Mouse (Mus musculus) limb, embryonic 14.5 days (tissue): ENCODE results near the gene Gm47969. TPM values are rescaled to one million over a fixed set of nuclear protein-coding genes. Genes with fewer than 3 reads are reported as not detected.
"Not testable (repeated sequence)": the region's sequence is repeated elsewhere in the genome, so short reads cannot be mapped to it uniquely, and the experiment has no call there.

ENCODE experiments used
- ATAC-seq: fragments of 200-750 bp; cut with Nextera tagmentation; 2 replicates; pipeline ENCODE4 v1.8.0; 2017; ENCODE audit warnings: low read depth, moderate number of reproducible peaks, moderate TSS enrichment; ENCODE audit not compliant: low FRiP score
- DNase-seq: peaks from one replicate; pipeline ENCODE4 v3.0.0-alpha.2; 2015; ENCODE audit warnings: low spot score
- H3K27ac ChIP-seq: fragments of 300-500 bp; sonication (generic); replicated peaks from 2 replicates; pipeline ENCODE4 v1.5.1; 2014; ENCODE audit warnings: low read depth, mild to moderate bottlenecking, low read length, moderate library complexity, mixed read lengths
- H3K27me3 ChIP-seq: fragments of 300-500 bp; sonication (generic); 2 replicates; pipeline ENCODE4 v1.6.1; 2014; ENCODE audit warnings: low read length, mixed read lengths; ENCODE audit not compliant: control insufficient read depth, insufficient read depth
- H3K36me3 ChIP-seq: fragments of 300-500 bp; sonication (generic); 2 replicates; pipeline ENCODE4 v1.6.1; 2014; ENCODE audit warnings: mild to moderate bottlenecking, low read length, moderate library complexity, mixed read lengths; ENCODE audit not compliant: control insufficient read depth, insufficient read depth
- H3K4me1 ChIP-seq: fragments of 300-500 bp; sonication (generic); 2 replicates; pipeline ENCODE4 v1.6.1; 2014; ENCODE audit warnings: antibody characterized with exemption, low read length, mixed read lengths; ENCODE audit not compliant: control insufficient read depth, insufficient read depth
- H3K4me2 ChIP-seq: fragments of 300-500 bp; sonication (generic); replicated peaks from 2 replicates; pipeline ENCODE4 v1.6.1; 2014; ENCODE audit warnings: low read depth, mild to moderate bottlenecking, low read length, moderate library complexity; ENCODE audit not compliant: severe bottlenecking
- H3K4me3 ChIP-seq: fragments of 300-500 bp; sonication (generic); replicated peaks from 2 replicates; pipeline ENCODE4 v1.5.1; 2014; ENCODE audit warnings: low read length
- H3K9ac ChIP-seq: fragments of 300-500 bp; sonication (generic); 2 replicates; pipeline ENCODE4 v1.6.1; 2014; ENCODE audit warnings: mild to moderate bottlenecking, low read depth, low read length, moderate library complexity; ENCODE audit not compliant: severe bottlenecking
- H3K9me3 ChIP-seq: fragments of 300-500 bp; sonication (generic); 2 replicates; pipeline ENCODE4 v1.6.1; 2016; ENCODE audit warnings: low read length; ENCODE audit not compliant: control insufficient read depth
- POLR2A ChIP-seq: fragments of 200-500 bp; IDR thresholded peaks from 2 replicates; pipeline ENCODE4 v1.8.0; 2012; ENCODE audit warnings: inconsistent platforms, mild to moderate bottlenecking, moderate library complexity, borderline replicate concordance; ENCODE audit not compliant: insufficient read depth, insufficient read length; ENCODE audit errors: extremely low read depth
- WGBS: fragments of 180-500 bp; shearing (Covaris S2); extraction: QIAGEN DNeasy Blood & Tissue Kit; methylation state at CpG from one replicate; pipeline ENCODE4 v1.1.7; 2014; 5-methylcytosine and 5-hydroxymethylcytosine counted together
- polyA plus RNA-seq, 2 experiments: library from polyadenylated mRNA; depleted of rRNA in 1 of 2; stranded (reverse) in 1 of 2; unstranded in 1 of 2; fragments of >200 nt; fragmentation: Nextera tagmentation in 1 of 2; extraction: Ambion mirVana in 1 of 2; gene quantifications; 2 replicates each; pipeline versions ENCODE4 v1.2.1 to v1.2.3; 2012 to 2014

Gm47969 gene
- polyA plus RNA-seq (2012; rRNA removed) (not detected in 2 replicates), polyA plus RNA-seq (2014; fragmentation: Nextera tagmentation; extraction: Ambion mirVana) (not detected in 2 replicates)

- DNase-seq = no peak
- 78% methylated on average over 5 of the region's 5 CpGs for WGBS
- no peaks in the 10 kb centered on the region for H3K36me3 ChIP-seq
- TF ChIP-seq POLR2A = no peak
- ATAC-seq = no peak
- H3K27ac ChIP-seq = no peak within 1 kb of the TSS
- no peaks in the 10 kb centered on the region for H3K9me3 ChIP-seq
- H3K4me1 ChIP-seq = no peaks in the 10 kb centered on the region
- no peak within 1 kb of the TSS for H3K9ac ChIP-seq
- H3K27me3 ChIP-seq = no peaks in the 10 kb centered on the region
- H3K4me2 ChIP-seq = no peak within 1 kb of the TSS
- H3K4me3 ChIP-seq = no peak within 1 kb of the TSS
These were observed at the start of gene Gm47969 for GRCm38 (mm10) chr1:83044882-83045427. TSS of gene Gm47969 (plus strand) at chr1:83044932.

GRCm38 (mm10) chr1:83000306-83000705 is 44.4 kb upstream of the Gm47969 start, which contains the start of gene Gm47959:
TSS of gene Gm47959 (plus strand) at chr1:83000548.
- not testable (repeated sequence) for H3K4me2 ChIP-seq, H3K9me3 ChIP-seq, H3K27me3 ChIP-seq, DNase-seq, H3K9ac ChIP-seq, ATAC-seq, H3K4me1 ChIP-seq, H3K27ac ChIP-seq, H3K4me3 ChIP-seq, H3K36me3 ChIP-seq
- WGBS = 92% methylated on average over 8 of the region's 9 CpGs

GRCm38 (mm10) chr1:83006218-83007179 is 38.2 kb upstream of the Gm47969 start:
- Histone ChIP-seq H3K9ac (no peak overlapping the region), H3K4me3 (no peak overlapping the region), H3K4me1 (no peaks in the 10 kb centered on the region), H3K27me3 (no peaks in the 10 kb centered on the region), H3K36me3 (no peaks in the 10 kb centered on the region), H3K9me3 (no peaks in the 10 kb centered on the region), H3K4me2 (no peak overlapping the region), H3K27ac (no peak overlapping the region)
- ATAC-seq = no peak
- WGBS = 73% methylated on average over 8 of the region's 8 CpGs
- no peak for TF ChIP-seq POLR2A
- no peak for DNase-seq

- Histone ChIP-seq H3K36me3 (no peaks in the 10 kb centered on the region), H3K4me3 (no peak overlapping the region), H3K9ac (no peak overlapping the region), H3K4me2 (no peak overlapping the region), H3K27ac (no peak overlapping the region), H3K4me1 (no peaks in the 10 kb centered on the region), H3K9me3 (no peaks in the 10 kb centered on the region), H3K27me3 (no peaks in the 10 kb centered on the region)
- WGBS = 66% methylated on average over 6 of the region's 6 CpGs
- no peak for TF ChIP-seq POLR2A
- DNase-seq (no peak), ATAC-seq (no peak)
These were observed 37.3 kb upstream of the Gm47969 start for GRCm38 (mm10) chr1:83007471-83007870.

- Histone ChIP-seq H3K9ac (no peak overlapping the region), H3K4me2 (no peak overlapping the region), H3K27ac (no peak overlapping the region), H3K27me3 (no peaks in the 10 kb centered on the region), H3K4me3 (no peak overlapping the region), H3K4me1 (no peaks in the 10 kb centered on the region), H3K9me3 (no peaks in the 10 kb centered on the region), H3K36me3 (no peaks in the 10 kb centered on the region)
- ATAC-seq (no peak), DNase-seq (no peak)
- 91% methylated on average over 3 of the region's 3 CpGs for whole genome bisulfite sequencing
- TF ChIP-seq POLR2A = no peak
These were observed 30.3 kb upstream of the Gm47969 start for GRCm38 (mm10) chr1:83014477-83014876.
